Mouse (Mus musculus) ES-E14 (cell line): ENCODE data around the gene Nfx1. TPM values are rescaled to one million over a fixed set of nuclear protein-coding genes. Genes with fewer than 3 reads are reported as not detected.

Experiments used
- DNase-seq: peaks from one replicate; pipeline ENCODE4 v3.0.0-alpha.2; 2013; ENCODE audit warnings: low read depth, low spot score
- H3K27ac ChIP-seq: 2 replicates; pipeline ENCODE4 v1.5.1; 2012; ENCODE audit warnings: low read depth, mild to moderate bottlenecking, low read length, moderate library complexity, mixed read lengths; ENCODE audit not compliant: poor library complexity, insufficient read depth, severe bottlenecking
- H3K36me3 ChIP-seq: 2 replicates; pipeline ENCODE4 v1.6.1; 2012; ENCODE audit warnings: mild to moderate bottlenecking, low read length, moderate library complexity, mixed read lengths; ENCODE audit not compliant: control insufficient read depth, poor library complexity, insufficient read depth, severe bottlenecking
- H3K4me1 ChIP-seq, 2 experiments: fragments of 150-350 bp in 1 of 2; sonication (generic) in 1 of 2; 2 replicates each; pipeline ENCODE4 v1.6.1; 2012; ENCODE audit warnings: low read length in 2 of 2, mild to moderate bottlenecking in 1 of 2, mixed read lengths in 1 of 2; ENCODE audit not compliant: control insufficient read depth in 2 of 2, insufficient read depth in 2 of 2, poor library complexity in 1 of 2
- H3K4me3 ChIP-seq, 2 experiments: fragments of 150-350 bp in 1 of 2; sonication (generic) in 1 of 2; 2 replicates each; pipeline ENCODE4 v1.5.1; 2012; ENCODE audit warnings: low read length in 2 of 2, low read depth in 1 of 2, mild to moderate bottlenecking in 1 of 2, mixed read lengths in 1 of 2; ENCODE audit not compliant: insufficient read depth in 1 of 2, poor library complexity in 1 of 2, severe bottlenecking in 1 of 2
- H3K9ac ChIP-seq: 2 replicates; pipeline ENCODE4 v1.6.1; 2012; ENCODE audit warnings: low read depth, mild to moderate bottlenecking, low read length, mixed read lengths; ENCODE audit not compliant: poor library complexity, insufficient read depth, severe bottlenecking
- H3K9me3 ChIP-seq: fragments of 150-350 bp; sonication (generic); 2 replicates; pipeline ENCODE4 v1.6.1; 2012; ENCODE audit warnings: low read depth, mild to moderate bottlenecking, low read length; ENCODE audit not compliant: control insufficient read depth, insufficient read depth
- CHD2 ChIP-seq: IDR thresholded peaks from 2 replicates; pipeline ENCODE4 v1.6.1; 2014; ENCODE audit warnings: mild to moderate bottlenecking, low read depth, low read length, inconsistent platforms
- HCFC1 ChIP-seq: IDR thresholded peaks from 2 replicates; pipeline ENCODE4 v1.6.1; 2012; ENCODE audit warnings: low read length, inconsistent platforms, borderline replicate concordance; ENCODE audit not compliant: insufficient read depth
- MAFK ChIP-seq: IDR thresholded peaks from 2 replicates; pipeline ENCODE4 v1.6.1; 2014; ENCODE audit warnings: mild to moderate bottlenecking, low read depth, low read length, inconsistent platforms; ENCODE audit not compliant: insufficient read depth
- ZC3H11A ChIP-seq: IDR thresholded peaks from 2 replicates; pipeline ENCODE4 v1.6.1; 2012; ENCODE audit warnings: low read depth, mild to moderate bottlenecking, inconsistent platforms, low read length, borderline replicate concordance
- ZNF384 ChIP-seq: IDR thresholded peaks from 2 replicates; pipeline ENCODE4 v1.6.1; 2012; ENCODE audit warnings: low read depth, low read length, inconsistent platforms
- in situ Hi-C, 2 experiments: fragments of 600-800 bp; cut with MboI; formaldehyde crosslinking; loops; one replicate each; pipeline ENCODE4 v1.15.1; 2025; ENCODE audit warnings: low sequenced_read_pairs in 2 of 2, inconsistent platforms in 1 of 2; ENCODE audit not compliant: unreplicated experiment in 2 of 2
- total RNA-seq: library from RNA; depleted of rRNA; stranded (reverse); fragments of 300-350 nt; gene quantifications from 2 replicates; pipeline ENCODE4 v1.2.3, GENCODE M21; 2012

Gene Nfx1
- total RNA-seq, 1 experiment, result 71.7 TPM

DNA sequence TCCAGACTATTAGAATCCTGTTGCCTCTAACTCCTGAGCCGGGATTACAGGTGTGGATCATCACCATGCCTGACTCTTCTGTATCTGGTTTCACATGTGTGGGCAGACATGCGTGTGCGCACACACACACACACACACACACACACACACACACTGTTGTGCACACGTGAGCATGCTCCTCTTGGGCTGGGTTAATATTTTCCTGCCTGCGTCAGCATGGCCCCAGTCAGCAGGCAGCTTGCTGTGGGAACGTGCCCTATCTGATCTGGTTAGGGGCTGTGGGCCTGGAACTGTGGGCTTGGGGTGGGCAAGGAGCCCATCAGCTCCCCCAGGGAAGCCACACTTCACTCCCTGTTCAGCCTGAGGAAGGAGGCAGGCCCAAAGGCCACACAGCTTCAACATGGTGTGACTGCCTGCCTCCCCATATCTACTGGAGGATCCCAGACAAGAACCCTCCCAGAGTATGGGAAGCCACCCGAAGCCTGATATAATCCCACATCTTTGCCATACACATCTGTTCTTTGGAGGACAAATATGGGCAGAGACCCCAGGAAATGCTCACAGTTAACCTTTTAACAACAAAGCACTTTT, 86.1 kb downstream of the Nfx1 start:
- TF ChIP-seq ZC3H11A, result no peak
- no peak for TF ChIP-seq MAFK
- no peak for TF ChIP-seq ZNF384
- no peak for TF ChIP-seq CHD2
- TF ChIP-seq HCFC1, result no peak
- H3K4me3 ChIP-seq, result no peak overlapping the region
- peak overlapping the region; percentile 2; the same call in 1 of the 2 replicates for H3K9ac ChIP-seq
- no peaks in the 10 kb centered on the region for H3K36me3 ChIP-seq
- DNase-seq, result no peak
- in situ Hi-C loops, result loop anchor here in 1 of 2 experiments (5.0 kb wide), 1 partner anchor 60 kb away; no protein-coding TSS in a partner anchor
- H3K9me3 ChIP-seq, result no peaks in the 10 kb centered on the region
- peaks cover 0 to 19% of the 10 kb centered on the region in 2 experiments; a peak in 2 of 4 replicates for H3K4me1 ChIP-seq
- no peak overlapping the region for H3K27ac ChIP-seq

DNA sequence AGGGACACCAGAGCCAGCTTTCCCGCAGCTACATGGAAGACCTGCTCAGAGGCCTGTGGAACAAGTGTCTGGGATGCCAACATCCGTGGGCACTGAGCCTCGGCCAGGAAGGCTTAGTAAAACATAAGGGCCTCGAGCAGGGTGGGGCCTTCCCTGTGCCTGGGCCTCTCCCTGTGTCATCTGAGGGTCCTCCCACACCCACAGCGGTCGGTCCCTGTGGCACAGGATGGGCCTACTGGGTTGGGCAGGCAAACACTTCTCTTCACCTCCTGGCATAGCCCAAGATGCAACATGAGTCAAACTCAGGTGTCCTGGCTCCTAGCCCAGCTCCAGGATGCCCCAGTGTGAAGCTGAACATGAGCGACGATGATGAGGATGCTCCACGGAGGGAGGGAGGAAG, 86.7 kb downstream of the Nfx1 start:
- Histone ChIP-seq H3K9me3 (no peaks in the 10 kb centered on the region), H3K36me3 (no peaks in the 10 kb centered on the region), H3K4me1 (peaks cover 0 to 16% of the 10 kb centered on the region in 2 experiments; a peak in 2 of 4 replicates), H3K4me3 (no peak overlapping the region), H3K9ac (no peak overlapping the region), H3K27ac (peak overlapping the region; percentile 6; the same call in 1 of the 2 replicates)
- no peak for DNase-seq
- in situ Hi-C loops, result loop anchor here in 1 of 2 experiments (5.0 kb wide), 1 partner anchor 60 kb away; no protein-coding TSS in a partner anchor
- no peak for TF ChIP-seq ZC3H11A

DNA sequence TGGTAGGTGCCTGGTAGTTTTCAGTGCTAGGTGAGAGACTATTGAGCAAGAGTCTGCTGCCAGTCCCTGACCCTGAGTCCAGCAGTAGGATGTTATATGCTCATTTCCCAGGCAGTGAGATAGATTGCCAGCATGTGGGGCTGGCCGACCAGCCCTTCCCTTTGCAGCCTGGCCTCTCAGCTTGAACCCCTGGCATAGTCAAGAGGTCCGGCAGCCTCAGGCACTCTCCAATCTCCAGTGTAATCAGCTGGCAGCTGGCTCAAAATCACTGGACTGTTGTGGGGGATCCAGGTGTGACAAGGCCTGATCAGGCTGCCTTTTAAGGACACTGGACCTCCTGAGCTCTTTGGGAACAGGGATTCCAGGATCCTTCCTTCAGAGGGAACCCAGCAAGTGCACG, 92.6 kb downstream of the Nfx1 start:
- no peak for DNase-seq
- Histone ChIP-seq H3K9ac (no peak overlapping the region), H3K4me1 (peaks cover 2 to 7% of the 10 kb centered on the region in 2 experiments; a peak in 1 of 4 replicates), H3K4me3 (no peak overlapping the region), H3K27ac (no peak overlapping the region), H3K36me3 (no peaks in the 10 kb centered on the region), H3K9me3 (no peaks in the 10 kb centered on the region)
- TF ChIP-seq CHD2 (no peak), ZC3H11A (no peak), MAFK (no peak), ZNF384 (no peak), HCFC1 (no peak)
- in situ Hi-C loops, result no loop called here

DNA sequence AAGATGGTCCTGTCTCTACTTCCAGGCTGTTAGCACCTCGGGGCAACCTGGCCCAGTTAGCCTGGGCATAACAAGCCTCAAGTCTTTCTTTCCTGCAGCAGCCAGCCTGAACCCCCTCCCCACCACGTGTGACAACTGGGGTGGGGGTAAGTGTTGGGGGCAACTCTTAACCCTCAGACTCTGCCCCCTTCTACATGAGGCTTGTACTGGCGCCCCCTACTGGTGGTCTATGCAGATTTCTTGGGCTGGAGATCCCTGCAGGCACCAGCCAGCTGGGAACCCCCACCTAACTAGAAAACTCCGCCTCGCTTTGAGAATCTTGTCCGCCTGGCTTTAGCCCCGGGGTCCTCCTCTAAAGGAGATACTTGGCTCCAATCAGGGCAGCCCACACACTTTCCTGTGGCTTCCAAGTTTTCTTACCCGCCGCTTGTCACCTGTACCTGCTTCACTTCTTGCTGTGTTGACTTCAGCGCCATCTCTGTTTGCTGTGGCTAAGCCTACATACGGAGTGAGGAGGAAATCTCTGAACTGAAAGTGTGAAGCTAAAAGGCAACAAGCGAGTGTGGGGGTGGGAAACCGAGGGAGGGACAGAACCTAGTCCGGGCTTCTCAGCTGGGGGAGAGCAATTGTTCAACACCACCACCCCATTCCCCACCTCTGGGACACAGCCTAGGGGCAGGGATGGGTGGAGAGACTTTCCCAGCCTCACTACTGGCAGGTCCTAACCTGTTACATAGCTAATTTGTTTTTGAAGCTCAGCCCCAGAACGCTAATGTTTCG, 93.4 kb downstream of the Nfx1 start:
- Histone ChIP-seq H3K9me3 (no peaks in the 10 kb centered on the region), H3K36me3 (no peaks in the 10 kb centered on the region), H3K9ac (no peak overlapping the region; the same call in 1 of the 2 replicates), H3K4me3 (peak overlapping the region in 1 of 2 experiments; percentile 71; a peak in 2 of 4 replicates), H3K4me1 (peaks cover 2 to 7% of the 10 kb centered on the region in 2 experiments; a peak in 1 of 4 replicates), H3K27ac (peak overlapping the region; percentile 24; the same call in 1 of the 2 replicates)
- DNase-seq, result peak; percentile 74
- TF ChIP-seq ZNF384 (no peak), CHD2 (no peak), HCFC1 (no peak), ZC3H11A (no peak), MAFK (no peak)
- in situ Hi-C loops, result no loop called here
